Mouse (Mus musculus) megakaryocyte-erythroid progenitor cell, adult 5 weeks (primary cell): ENCODE results near the gene Gm11634. TPM values are rescaled to one million over a fixed set of nuclear protein-coding genes. Genes with fewer than 3 reads are reported as not detected.

Experiments
- polyA plus RNA-seq: library from polyadenylated mRNA; stranded (reverse); fragments of >175 nt; gene quantifications from 2 replicates; pipeline ENCODE4 v1.2.3, GENCODE M21; 2012

Gene Gm11634
- not detected in 2 replicates for polyA plus RNA-seq

DNA sequence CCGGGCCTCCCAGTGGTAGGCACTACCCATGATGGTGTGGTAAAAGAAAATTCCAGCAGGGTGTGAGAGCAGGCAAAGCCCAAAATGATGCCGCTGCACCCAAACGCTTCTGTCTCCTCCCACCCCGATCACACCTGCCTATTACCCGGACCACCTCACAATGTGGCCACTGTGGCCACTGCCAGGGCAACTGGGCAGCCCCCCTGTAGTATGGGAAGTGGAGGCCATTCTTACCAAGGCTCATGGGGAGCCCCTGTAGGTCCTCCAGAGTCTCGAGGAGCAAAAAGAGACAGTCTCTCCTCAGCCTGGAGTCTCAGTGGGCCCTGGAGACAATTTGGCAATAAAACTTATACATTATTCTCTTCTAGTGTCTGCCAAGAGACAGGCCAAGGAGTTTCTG is at the start of gene Gm11634:
Gm11634 (minus strand) TSS at position 101 of the 400 bp plus-strand sequence.

DNA sequence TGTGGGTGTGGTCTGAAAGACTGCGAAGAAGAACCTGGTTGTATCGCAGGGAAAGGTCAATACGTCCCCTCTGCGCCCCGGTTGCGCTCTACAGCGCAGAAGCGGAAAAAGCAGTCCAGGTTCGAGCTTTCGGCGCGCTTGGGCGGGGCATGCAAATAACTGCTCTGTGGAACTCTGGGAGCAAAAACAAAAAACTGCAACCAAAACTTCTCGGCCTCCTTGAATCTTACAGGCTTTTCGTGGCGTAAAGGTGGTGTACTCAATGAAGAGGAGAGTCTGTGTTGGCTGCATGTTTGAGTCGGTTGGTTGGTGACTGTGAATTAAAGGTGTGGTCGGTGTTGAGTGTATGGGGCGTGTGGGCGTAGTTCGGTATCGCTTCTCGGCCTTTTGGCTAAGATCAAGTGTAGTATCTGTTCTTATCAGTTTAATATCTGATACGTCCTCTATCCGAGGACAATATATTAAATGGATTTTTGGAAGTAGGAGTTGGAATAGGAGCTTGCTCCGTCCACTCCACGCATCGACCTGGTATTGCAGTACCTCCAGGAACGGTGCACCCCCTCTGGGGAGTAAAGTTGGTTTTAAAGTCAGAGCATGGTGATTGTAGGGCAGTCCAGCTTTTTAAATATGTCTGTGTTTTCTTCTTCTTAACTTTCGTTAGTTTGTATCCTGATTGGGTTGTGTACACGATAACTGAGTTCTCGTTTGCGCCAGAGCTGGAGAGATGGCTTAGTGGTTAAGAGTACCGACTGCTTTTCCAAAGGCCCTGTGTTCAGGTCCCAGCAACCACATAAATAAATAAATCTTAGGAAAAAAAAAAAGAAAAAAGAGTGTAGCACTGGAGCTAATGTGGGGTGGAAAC is 28.2 kb upstream of the Gm11634 start, which contains the start of gene Rdm1:
Rdm1 (plus strand) TSS at position 201 of the 862 bp plus-strand sequence.

DNA sequence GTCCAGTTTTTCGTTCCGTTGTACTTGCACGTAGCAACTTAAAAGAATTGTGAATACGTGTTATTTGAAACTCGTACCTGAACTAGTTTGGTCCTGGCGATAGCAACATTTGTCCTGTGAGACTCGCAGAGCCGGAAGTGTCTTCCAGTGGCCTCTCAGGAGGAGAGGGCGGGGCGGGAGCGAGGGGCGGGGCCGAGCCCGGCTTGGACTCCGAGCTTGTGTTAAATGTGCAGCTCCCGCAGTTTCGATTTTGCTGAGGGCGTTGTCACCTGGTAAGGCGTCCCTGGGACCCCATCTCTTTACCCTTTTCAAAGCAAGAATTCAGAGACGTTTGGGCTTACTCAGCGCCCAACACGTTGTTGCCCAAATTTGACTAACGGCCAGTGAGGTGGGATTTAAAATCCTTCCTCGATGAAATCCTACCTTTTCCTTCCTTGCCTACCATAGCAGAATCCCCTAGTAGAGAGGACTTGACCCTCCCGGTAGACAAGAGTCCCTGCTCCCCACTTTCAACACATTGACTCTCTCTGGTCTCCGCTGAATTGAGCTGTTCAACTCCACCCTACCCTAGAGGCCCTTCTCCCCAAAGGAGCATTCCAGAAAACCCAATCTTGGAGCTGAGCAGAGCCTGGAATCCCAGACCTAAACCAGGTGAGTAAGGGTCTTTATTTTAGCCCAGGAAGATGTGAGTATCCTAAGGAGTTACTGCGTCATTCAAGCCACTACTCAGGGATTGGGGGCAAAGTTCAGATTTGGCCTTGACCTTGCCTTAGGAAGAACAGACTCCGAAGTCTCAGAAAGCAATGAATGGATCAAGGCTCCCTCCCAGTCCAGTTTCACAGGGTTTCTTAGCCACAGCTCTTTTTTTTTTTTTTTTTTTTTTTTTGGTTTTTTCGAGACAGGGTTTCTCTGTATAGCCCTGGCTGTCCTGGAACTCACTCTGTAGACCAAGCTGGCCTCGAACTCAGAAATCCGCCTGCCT is 16.7 kb downstream of the Gm11634 start, which contains the start of gene Tmem106a:
Tmem106a (plus strand) TSS at position 189 of the 982 bp plus-strand sequence.

DNA sequence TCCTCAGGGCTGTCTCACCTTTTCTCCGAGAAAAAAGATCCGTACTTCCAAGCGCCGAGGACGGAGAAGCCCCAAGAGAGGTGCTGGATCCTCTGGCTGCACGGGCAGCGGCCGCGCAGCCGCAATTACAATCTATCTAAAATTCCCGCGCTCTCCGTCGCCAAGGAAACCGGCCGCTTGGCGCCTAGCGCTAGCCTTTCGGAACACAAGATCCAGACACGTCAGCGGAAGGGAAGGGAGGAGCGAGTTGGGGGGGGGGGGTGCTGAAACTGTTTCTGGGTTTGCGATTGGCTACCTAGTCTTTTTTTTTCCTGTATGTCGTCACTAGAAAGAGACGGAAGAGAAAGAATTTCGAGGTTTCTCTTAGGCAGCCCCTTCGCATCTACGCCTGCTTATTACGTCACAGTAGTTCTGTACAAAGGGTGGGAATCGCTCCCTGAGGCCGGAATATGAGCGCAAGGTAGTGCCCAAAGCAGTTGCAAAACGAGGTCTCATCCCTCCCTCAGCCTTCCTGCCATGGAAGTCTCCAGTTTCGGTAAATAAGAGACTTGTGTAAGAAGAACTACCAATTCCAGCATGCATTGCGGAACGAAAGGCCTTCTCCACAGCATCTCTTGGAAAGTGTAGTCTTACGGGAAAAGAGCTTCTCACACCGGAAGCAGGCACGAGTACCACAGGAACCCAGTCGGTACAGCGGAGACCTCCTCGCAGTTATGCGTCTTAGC is 47.1 kb downstream of the Gm11634 start, which contains the start of the genes Brca1 and Nbr1:
Brca1 (minus strand) TSS at position 205 of the 725 bp plus-strand sequence.
Nbr1 (plus strand) TSS at position 399 of the 725 bp plus-strand sequence.

Other genes with a start within 250 kb of the Gm11634 start
- not detected in 2 replicates for gene G6pc, start 231.7 kb downstream of the Gm11634 start, polyA plus RNA-seq
- gene Aarsd1, start 181.6 kb downstream of the Gm11634 start, polyA plus RNA-seq = 67.2 and 86.7 TPM in 2 replicates
- gene Gm27029, start 174.5 kb downstream of the Gm11634 start, polyA plus RNA-seq = 1.2 and 1.4 TPM in 2 replicates
- 5.6 and 7.3 TPM in 2 replicates for gene Rundc1, start 174.2 kb downstream of the Gm11634 start, polyA plus RNA-seq
- 0.53 and 1.1 TPM in 2 replicates for gene Ptges3l, start 173.9 kb downstream of the Gm11634 start, polyA plus RNA-seq
- gene Rpl27, start 157.0 kb downstream of the Gm11634 start, polyA plus RNA-seq = 714 and 821 TPM in 2 replicates
- gene Ifi35, start 150.8 kb downstream of the Gm11634 start, polyA plus RNA-seq = 20.0 and 23.7 TPM in 2 replicates
- gene Rnd2, start 134.3 kb downstream of the Gm11634 start, polyA plus RNA-seq = 7.8 and 12.1 TPM in 2 replicates
- gene Vat1, start 133.0 kb downstream of the Gm11634 start, polyA plus RNA-seq = 200 and 226 TPM in 2 replicates
- 7.4 and 9.3 TPM in 2 replicates for gene Brca1, start 47.3 kb downstream of the Gm11634 start, polyA plus RNA-seq
- 43.7 and 46.7 TPM in 2 replicates for gene Nbr1, start 47.1 kb downstream of the Gm11634 start, polyA plus RNA-seq
- gene Tmem106a, start 17.0 kb downstream of the Gm11634 start, polyA plus RNA-seq = 1.6 and 2.5 TPM in 2 replicates
- 3.7 and 8.7 TPM in 2 replicates for gene Rdm1, start 27.9 kb upstream of the Gm11634 start, polyA plus RNA-seq
- 3.3 and 4.0 TPM in 2 replicates for gene Arl4d, start 66.3 kb upstream of the Gm11634 start, polyA plus RNA-seq
- 8.7 and 14.3 TPM in 2 replicates for gene Dhx8, start 133.7 kb upstream of the Gm11634 start, polyA plus RNA-seq
- 0.61 and 0.70 TPM in 2 replicates for gene Etv4, start 186.1 kb upstream of the Gm11634 start, polyA plus RNA-seq